Mouse (Mus musculus) heart, postnatal 0 days (tissue): ENCODE data around the gene AU040320. TPM values are rescaled to one million over a fixed set of nuclear protein-coding genes. Genes with fewer than 3 reads are reported as not detected.

Experiments used
- ATAC-seq: fragments of 200-750 bp; cut with Nextera tagmentation; 2 replicates; pipeline ENCODE4 v1.8.0; 2017; ENCODE audit warnings: low read depth, moderate number of reproducible peaks, moderate library complexity; ENCODE audit not compliant: insufficient read depth
- DNase-seq: peaks from one replicate; pipeline ENCODE4 v3.0.0-alpha.2; 2016; ENCODE audit warnings: low spot score
- H3K27ac ChIP-seq: fragments of 300-500 bp; sonication (generic); 2 replicates; pipeline ENCODE4 v1.5.1; 2014; ENCODE audit warnings: low read depth, mild to moderate bottlenecking
- H3K27me3 ChIP-seq: fragments of 300-500 bp; sonication (generic); 2 replicates; pipeline ENCODE4 v1.6.1; 2014; ENCODE audit warnings: low read length, mixed read lengths; ENCODE audit not compliant: control insufficient read depth, insufficient read depth
- H3K36me3 ChIP-seq: fragments of 300-500 bp; sonication (generic); replicated peaks from 2 replicates; pipeline ENCODE4 v1.6.1; 2014; ENCODE audit warnings: low read length, mixed read lengths; ENCODE audit not compliant: control insufficient read depth, insufficient read depth
- H3K4me1 ChIP-seq: fragments of 300-500 bp; sonication (generic); 2 replicates; pipeline ENCODE4 v1.6.1; 2014; ENCODE audit warnings: antibody characterized with exemption; ENCODE audit not compliant: control insufficient read depth, insufficient read depth
- H3K4me2 ChIP-seq: fragments of 300-500 bp; sonication (generic); 2 replicates; pipeline ENCODE4 v1.6.1; 2014; ENCODE audit warnings: low read depth, mild to moderate bottlenecking, low read length, moderate library complexity
- H3K4me3 ChIP-seq: fragments of 300-500 bp; sonication (generic); 2 replicates; pipeline ENCODE4 v1.5.1; 2014; ENCODE audit warnings: low read depth, low read length
- H3K9ac ChIP-seq: fragments of 300-500 bp; sonication (generic); replicated peaks from 2 replicates; pipeline ENCODE4 v1.6.1; 2014; ENCODE audit warnings: low read depth, low read length, mixed read lengths
- H3K9me3 ChIP-seq: fragments of 300-500 bp; sonication (generic); replicated peaks from 2 replicates; pipeline ENCODE4 v1.6.1; 2016; ENCODE audit warnings: low read length; ENCODE audit not compliant: control insufficient read depth
- CTCF ChIP-seq: IDR thresholded peaks from 2 replicates; pipeline ENCODE4 v1.5.1; 2016; ENCODE audit warnings: antibody characterized with exemption, control low read depth, low read depth
- EP300 ChIP-seq: IDR thresholded peaks from 2 replicates; pipeline ENCODE4 v1.6.1; 2016; ENCODE audit warnings: antibody characterized with exemption, low read depth
- WGBS: fragments of 180-500 bp; shearing (Covaris S2); extraction: QIAGEN DNeasy Blood & Tissue Kit; methylation state at CpG from one replicate; pipeline ENCODE4 v1.1.7; 2014; 5-methylcytosine and 5-hydroxymethylcytosine counted together
- polyA plus RNA-seq: library from polyadenylated mRNA; unstranded; fragments of >200 nt; fragmentation: Nextera tagmentation; extraction: Ambion mirVana; gene quantifications from 2 replicates; pipeline ENCODE4 v1.2.1, GENCODE M21; 2015
- total RNA-seq: library from RNA; depleted of rRNA; stranded (reverse); fragments of >200 nt; gene quantifications from 2 replicates; pipeline ENCODE4 v1.2.3, GENCODE M21; 2014; ENCODE audit warnings: low replicate concordance

Gene AU040320
- total and polyA plus RNA-seq, 2 experiments from 2014 or later, result 16.6 to 69.0 TPM

DNA sequence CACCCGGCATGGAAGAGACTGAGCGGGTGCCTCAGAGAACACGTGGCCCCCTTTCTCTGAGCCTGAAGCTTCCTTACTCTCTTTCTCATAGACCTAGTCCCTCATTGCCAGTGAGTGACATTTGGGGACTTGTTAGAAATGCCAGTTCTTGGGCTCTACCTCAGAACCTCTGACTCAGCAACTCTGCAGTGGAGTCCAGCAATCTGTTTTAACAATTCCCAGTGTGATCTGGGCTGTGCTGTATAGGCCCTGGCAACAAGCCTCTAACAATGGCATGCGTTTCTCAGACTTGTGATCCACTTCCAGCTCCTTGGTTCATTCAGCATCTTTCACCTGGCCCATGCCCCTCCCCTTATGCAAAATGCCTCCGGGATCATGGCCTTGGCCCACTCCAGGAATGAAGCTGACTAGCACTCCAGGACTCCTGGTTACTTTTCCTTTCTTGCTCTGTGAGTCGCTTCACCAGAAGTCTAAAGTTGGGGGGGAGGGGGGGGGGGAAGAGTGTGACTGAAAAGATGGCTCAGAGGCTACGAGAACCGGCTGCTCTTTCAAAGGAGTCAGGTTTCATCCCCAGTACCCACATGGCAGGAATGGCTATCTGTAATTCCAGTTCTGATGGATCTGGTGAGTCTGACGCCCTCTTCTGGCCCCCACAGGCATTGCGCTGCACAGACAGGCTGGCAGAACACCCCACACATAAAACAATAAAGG is 13.2 kb upstream of the AU040320 start:
- H3K36me3 ChIP-seq, result peaks cover 10% of the 10 kb centered on the region
- peak; percentile 32 for TF ChIP-seq CTCF
- TF ChIP-seq EP300, result no peak
- no peak for ATAC-seq
- no peak overlapping the region for H3K4me3 ChIP-seq
- H3K27ac ChIP-seq, result no peak overlapping the region
- H3K4me2 ChIP-seq, result no peak overlapping the region
- DNase-seq, result no peak
- H3K27me3 ChIP-seq, result peaks cover 39% of the 10 kb centered on the region
- 26% methylated on average over 10 of the region's 10 CpGs for WGBS
- H3K9ac ChIP-seq, result no peak overlapping the region
- no peaks in the 10 kb centered on the region for H3K9me3 ChIP-seq
- no peaks in the 10 kb centered on the region for H3K4me1 ChIP-seq

DNA sequence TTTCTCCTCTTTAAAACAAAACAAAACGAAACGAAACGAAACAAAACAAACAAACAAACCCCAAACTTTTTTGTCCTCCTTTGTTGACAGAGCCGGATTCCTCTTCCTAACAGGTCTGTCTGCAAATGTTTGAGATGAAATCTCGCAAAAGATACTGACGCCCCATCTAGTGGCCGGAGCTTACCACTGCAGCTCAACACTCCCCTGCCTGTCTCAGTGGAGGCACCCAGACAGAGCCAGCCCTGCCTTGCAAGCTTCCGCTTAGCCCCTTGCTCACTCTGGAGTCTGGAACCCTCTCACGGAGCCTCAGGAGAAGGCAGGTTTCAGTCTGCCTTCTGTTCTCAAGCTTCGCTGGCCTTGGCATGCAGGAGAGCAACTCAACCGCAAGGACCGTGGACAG is 11.9 kb upstream of the AU040320 start:
- TF ChIP-seq CTCF, result peak; percentile 80
- no peak for TF ChIP-seq EP300
- peaks cover 22% of the 10 kb centered on the region for H3K36me3 ChIP-seq
- H3K4me1 ChIP-seq, result no peaks in the 10 kb centered on the region
- no peaks in the 10 kb centered on the region for H3K9me3 ChIP-seq
- H3K27ac ChIP-seq, result no peak overlapping the region
- peak overlapping the region; percentile 48; the same call in 1 of the 2 replicates for H3K4me2 ChIP-seq
- no peak overlapping the region for H3K9ac ChIP-seq
- DNase-seq (peak; percentile 82), ATAC-seq (peak; percentile 50; the same call in 1 of the 2 replicates)
- H3K4me3 ChIP-seq, result no peak overlapping the region
- H3K27me3 ChIP-seq, result peaks cover 26% of the 10 kb centered on the region
- WGBS, result 6% methylated on average over 12 of the region's 12 CpGs

DNA sequence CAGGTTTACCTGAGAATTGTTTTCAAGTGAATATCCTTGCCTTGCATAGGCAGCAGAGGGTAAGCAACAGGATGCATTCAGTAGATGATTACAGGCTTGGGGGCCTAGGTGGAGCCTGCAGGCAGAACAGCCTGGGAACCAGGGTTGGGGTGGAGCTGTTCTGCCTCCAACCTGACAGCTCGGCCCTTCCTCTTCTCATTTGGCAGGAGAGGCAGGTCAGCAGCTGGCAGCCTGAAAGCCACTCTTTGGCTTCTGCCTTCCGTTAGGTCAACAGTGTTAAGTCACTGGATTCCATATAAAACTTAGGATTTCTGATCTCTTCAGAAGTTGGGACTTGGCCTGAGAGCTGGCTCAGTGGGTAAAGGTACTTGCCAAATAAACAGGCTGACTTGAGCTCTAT is 10.4 kb upstream of the AU040320 start:
- DNase-seq (no peak), ATAC-seq (no peak)
- no peak for TF ChIP-seq CTCF
- H3K27me3 ChIP-seq, result peaks cover 10% of the 10 kb centered on the region
- peaks cover 30% of the 10 kb centered on the region for H3K36me3 ChIP-seq
- H3K9ac ChIP-seq, result no peak overlapping the region
- H3K9me3 ChIP-seq, result no peaks in the 10 kb centered on the region
- H3K27ac ChIP-seq, result no peak overlapping the region
- no peak overlapping the region for H3K4me2 ChIP-seq
- no peak overlapping the region for H3K4me3 ChIP-seq
- 31% methylated on average over 2 of the region's 2 CpGs for WGBS
- no peaks in the 10 kb centered on the region for H3K4me1 ChIP-seq

DNA sequence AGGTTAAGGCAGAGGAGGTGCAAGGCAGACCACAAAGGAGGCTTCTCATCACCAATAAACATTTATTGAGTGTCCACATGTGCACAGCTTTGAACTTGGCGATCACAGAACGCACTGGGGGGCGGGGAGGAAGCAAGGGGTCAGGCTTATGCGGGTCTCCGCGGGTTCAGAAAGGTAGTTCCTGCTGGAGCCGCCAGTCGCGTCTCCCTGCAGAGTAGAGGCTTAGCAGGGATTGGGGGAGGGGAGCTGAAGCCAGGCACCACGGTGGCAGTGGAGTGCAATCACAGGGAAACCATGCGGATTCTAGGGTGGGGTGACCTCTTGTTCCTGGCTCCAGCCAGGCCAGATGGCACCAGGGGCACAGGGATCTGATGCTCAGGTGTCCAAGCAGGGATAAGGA is 9.6 kb upstream of the AU040320 start:
- Histone ChIP-seq H3K9me3 (no peaks in the 10 kb centered on the region), H3K27ac (no peak overlapping the region), H3K9ac (no peak overlapping the region), H3K36me3 (peaks cover 35% of the 10 kb centered on the region), H3K4me2 (no peak overlapping the region), H3K27me3 (peaks cover 3% of the 10 kb centered on the region; the same call in 1 of the 2 replicates), H3K4me1 (no peaks in the 10 kb centered on the region), H3K4me3 (no peak overlapping the region)
- TF ChIP-seq CTCF (no peak), EP300 (no peak)
- WGBS, result 30% methylated on average over 11 of the region's 11 CpGs
- ATAC-seq, result no peak
- no peak for DNase-seq

DNA sequence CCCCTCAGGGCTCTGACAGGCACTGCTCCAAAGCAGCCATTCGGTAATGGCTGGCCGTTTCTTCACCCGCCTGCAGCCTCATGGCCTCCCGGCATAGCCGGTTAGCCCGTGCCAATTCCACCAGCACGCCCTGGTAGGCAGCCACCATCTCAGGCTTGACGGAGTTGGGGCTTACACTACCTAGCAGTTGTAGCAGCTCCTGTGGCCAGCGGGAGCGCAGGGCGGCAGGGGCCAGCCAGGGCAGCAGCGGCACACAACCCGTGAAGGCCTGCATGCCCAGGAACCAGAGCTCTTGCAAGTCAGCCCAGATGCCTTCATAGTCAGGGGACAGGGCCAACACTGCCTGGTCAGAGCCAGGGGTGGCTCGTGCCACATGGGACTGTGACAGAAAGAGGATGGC is 8.5 kb upstream of the AU040320 start:
- 91% methylated on average over 14 of the region's 14 CpGs for WGBS
- H3K36me3 ChIP-seq, result peaks cover 40% of the 10 kb centered on the region

DNA sequence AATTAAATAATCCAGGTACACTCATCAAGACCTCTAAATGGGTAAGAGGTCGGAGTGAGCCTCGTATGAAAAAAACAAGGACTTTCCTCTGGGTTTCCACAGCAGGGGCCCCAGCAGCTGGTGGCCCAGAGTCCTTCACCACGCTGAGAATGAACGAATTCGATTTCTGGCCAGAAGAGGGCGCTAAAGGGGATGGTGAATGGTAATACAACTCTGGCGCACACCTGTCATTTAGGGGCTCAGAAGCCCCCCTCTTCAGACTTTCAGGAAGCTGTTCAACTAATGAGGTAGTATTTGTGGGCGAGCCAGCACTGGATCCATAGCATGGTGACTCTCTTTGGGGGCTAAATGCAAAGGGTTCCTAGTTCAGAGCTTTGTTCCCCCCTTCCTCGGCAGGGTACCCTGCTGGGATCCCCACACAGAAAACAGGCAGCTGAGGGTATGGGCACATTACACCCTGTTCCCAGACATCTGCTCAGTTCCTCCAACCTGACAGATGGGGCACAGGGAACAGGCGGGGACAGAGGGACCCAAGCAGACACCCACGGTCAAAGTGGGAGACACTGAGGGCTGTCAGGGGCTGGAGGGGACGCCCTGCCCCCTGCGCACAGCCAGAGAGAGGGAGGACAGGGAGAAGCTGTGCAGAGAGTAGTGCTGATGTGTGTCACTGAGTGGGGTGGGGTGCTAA is 7.7 kb upstream of the AU040320 start:
- WGBS, result 44% methylated on average over 13 of the region's 13 CpGs
- peaks cover 41% of the 10 kb centered on the region for H3K36me3 ChIP-seq

More for the DNA sequence above, 8.5 kb upstream of the AU040320 start:
- Histone ChIP-seq H3K4me3 (no peak overlapping the region), H3K27me3 (no peaks in the 10 kb centered on the region), H3K27ac (no peak overlapping the region), H3K4me2 (no peak overlapping the region), H3K4me1 (peaks cover 3% of the 10 kb centered on the region; the same call in 1 of the 2 replicates), H3K9me3 (no peaks in the 10 kb centered on the region), H3K9ac (no peak overlapping the region)
- DNase-seq (no peak), ATAC-seq (no peak)
- TF ChIP-seq EP300, result no peak

More for the DNA sequence above, 7.7 kb upstream of the AU040320 start:
- Histone ChIP-seq H3K9ac (no peak overlapping the region), H3K4me1 (peaks cover 7% of the 10 kb centered on the region; the same call in 1 of the 2 replicates), H3K27ac (no peak overlapping the region), H3K27me3 (no peaks in the 10 kb centered on the region), H3K4me3 (no peak overlapping the region), H3K9me3 (no peaks in the 10 kb centered on the region), H3K4me2 (no peak overlapping the region)
- ATAC-seq, result no peak
- TF ChIP-seq CTCF (peak; percentile 64), EP300 (no peak)
- peak; percentile 35 for DNase-seq
